12 mouse cellular contexts compared by ENCODE assay signal in genomic region chr15:81774505-81775171, GRCm38 (mm10). TPM values are rescaled to one million over a fixed set of nuclear protein-coding genes. Genes with fewer than 3 reads are reported as not detected.
A peak's percentile ranks its signal among the peaks of the same experiment; 100 is the strongest.
DNase-seq lines count a peak whose midpoint lies in the region; ATAC-seq lines count a peak whose summit lies in the region.
"Had no signal": no experiment of that assay in that cellular context is flagged by ENCODE, and none has a peak within 500 bp of the region (broad histone marks: within the 10 kb centered on the region; RNA-seq: fewer than 3 reads in every experiment).

No protein-coding gene starts in this region.

- H3K9me3 ChIP-seq in kidney, embryonic 15.5 days (replicated peaks), result no peaks in the 10 kb centered on the region
- H3K9me3 ChIP-seq in neural tube, embryonic 15.5 days (replicated peaks), result no peaks in the 10 kb centered on the region
- H3K9me3 ChIP-seq: heart, embryonic 15.5 days; limb, embryonic 12.5 days had no signal

- DNase-seq in kidney, adult 11 months, result peak; percentile 88
- peak; percentile 88 for DNase-seq in adrenal gland, adult 2 months
- peak; percentile 77 to 81 for DNase-seq in cerebellum, postnatal 14 days
- DNase-seq in kidney, adult 8-10 months, result peak; percentile 74 to 81
- DNase-seq in embryo, embryonic 10.5 days (ENCODE audit: low spot score), result no peak
- DNase-seq in layer of hippocampus, postnatal 14 days (ENCODE audit: low spot score in 2 of 2), result no peak
- DNase-seq: midbrain, embryonic 14.5 days had no signal

- WGBS in kidney, embryonic 15.5 days, result 85% methylated on average over 15 of the region's 15 CpGs
- WGBS in neural tube, embryonic 15.5 days, result 89% methylated on average over 15 of the region's 15 CpGs

- H3K4me2 ChIP-seq in kidney, embryonic 15.5 days, result no peak overlapping the region
- H3K4me2 ChIP-seq in neural tube, embryonic 15.5 days, result no peak overlapping the region
- H3K4me2 ChIP-seq: heart, embryonic 15.5 days; limb, embryonic 12.5 days had no signal

- no peak for ATAC-seq in kidney, embryonic 15.5 days (replicated peaks; ENCODE audit: low FRiP score)
- no peak for ATAC-seq in neural tube, embryonic 15.5 days (ENCODE audit: low FRiP score)
- ATAC-seq: activated CD4-positive, CD25-positive, alpha-beta regulatory T cell, adult 4 months had no signal

- peaks cover 9% of the 10 kb centered on the region; the same call in 1 of the 2 replicates for H3K4me1 ChIP-seq in kidney, embryonic 15.5 days
- H3K4me1 ChIP-seq in neural tube, embryonic 15.5 days, result no peaks in the 10 kb centered on the region
- H3K4me1 ChIP-seq: heart, embryonic 15.5 days had no signal

- H3K36me3 ChIP-seq in kidney, embryonic 15.5 days, result peaks cover 96% of the 10 kb centered on the region
- H3K36me3 ChIP-seq in neural tube, embryonic 15.5 days, result peaks cover 89% of the 10 kb centered on the region

- H3K9ac ChIP-seq in kidney, embryonic 15.5 days, result no peak overlapping the region
- no peak overlapping the region for H3K9ac ChIP-seq in neural tube, embryonic 15.5 days (replicated peaks)
- H3K9ac ChIP-seq: heart, embryonic 15.5 days; limb, embryonic 12.5 days had no signal

- no peak overlapping the region for H3K27ac ChIP-seq in kidney, embryonic 15.5 days
- H3K27ac ChIP-seq in neural tube, embryonic 15.5 days (replicated peaks), result no peak overlapping the region
- H3K27ac ChIP-seq: heart, embryonic 15.5 days; limb, embryonic 12.5 days had no signal

- H3K4me3 ChIP-seq in kidney, embryonic 15.5 days (replicated peaks), result no peak overlapping the region
- H3K4me3 ChIP-seq in neural tube, embryonic 15.5 days (replicated peaks), result no peak overlapping the region
- H3K4me3 ChIP-seq: heart, embryonic 15.5 days; limb, embryonic 12.5 days had no signal

- no peaks in the 10 kb centered on the region for H3K27me3 ChIP-seq in kidney, embryonic 15.5 days
- H3K27me3 ChIP-seq in neural tube, embryonic 15.5 days (replicated peaks), result no peaks in the 10 kb centered on the region
- H3K27me3 ChIP-seq: heart, embryonic 15.5 days; limb, embryonic 12.5 days had no signal

RNA-seq across cellular contexts. Expression of gene Tef, which starts 27.6 kb away (rescaled TPM):
- polyA plus RNA-seq in kidney, embryonic 15.5 days (2015; fragmentation: Nextera tagmentation; extraction: Ambion mirVana), result 23.9 and 26.5 TPM in 2 replicates
- 100 to 1,000 TPM in 1 of 2 experiments, 10 to 100 TPM in 1; 35.0 to 100 TPM for total RNA-seq in adrenal gland, adult 2 months (2021)
- polyA plus RNA-seq in adrenal gland, adult 2 months (2012; rRNA removed), result 35.0 and 69.3 TPM in 2 replicates
- polyA plus RNA-seq in neural tube, embryonic 15.5 days (2015; fragmentation: Nextera tagmentation; extraction: Ambion mirVana), result 20.5 and 21.0 TPM in 2 replicates
- 100 to 1,000 TPM; 184 TPM for total RNA-seq in layer of hippocampus, postnatal 14 days (2021)

RNA-seq across cellular contexts. Expression of gene Rangap1, which starts 29.3 kb away (rescaled TPM):
- polyA plus RNA-seq in kidney, embryonic 15.5 days (2015; fragmentation: Nextera tagmentation; extraction: Ambion mirVana), result 99.1 and 106 TPM in 2 replicates
- 10 to 100 TPM; 57.1 to 73.0 TPM for total RNA-seq in adrenal gland, adult 2 months (2021)
- polyA plus RNA-seq in adrenal gland, adult 2 months (2012; rRNA removed), result 20.8 and 24.9 TPM in 2 replicates
- 127 and 128 TPM in 2 replicates for polyA plus RNA-seq in neural tube, embryonic 15.5 days (2015; fragmentation: Nextera tagmentation; extraction: Ambion mirVana)
- total RNA-seq in layer of hippocampus, postnatal 14 days (2021), result 100 to 1,000 TPM; 161 to 176 TPM

RNA-seq across cellular contexts. Expression of gene Zc3h7b, which starts 29.8 kb away (rescaled TPM):
- polyA plus RNA-seq in kidney, embryonic 15.5 days (2015; fragmentation: Nextera tagmentation; extraction: Ambion mirVana), result 34.8 and 37.4 TPM in 2 replicates
- total RNA-seq in adrenal gland, adult 2 months (2021), result 10 to 100 TPM; 62.9 to 87.9 TPM
- polyA plus RNA-seq in adrenal gland, adult 2 months (2012; rRNA removed), result 54.0 and 60.6 TPM in 2 replicates
- polyA plus RNA-seq in neural tube, embryonic 15.5 days (2015; fragmentation: Nextera tagmentation; extraction: Ambion mirVana), result 41.7 and 41.9 TPM in 2 replicates
- 100 to 1,000 TPM; 161 to 169 TPM for total RNA-seq in layer of hippocampus, postnatal 14 days (2021)

Comparison
In these comparisons a context has a peak if more than half of its experiments do, and no peak if none do; other contexts are left out.
1. DNase-seq: peak in kidney, adult 11 months (single experiment), adrenal gland, adult 2 months (single experiment), cerebellum, postnatal 14 days (2 of 2) and kidney, adult 8-10 months (2 of 2); none in embryo, embryonic 10.5 days (single experiment) and layer of hippocampus, postnatal 14 days (0 of 2).